Mouse (Mus musculus) myocyte (in vitro differentiated cells): Measurements from ENCODE around the gene Tmem170.

ENCODE experiments used
- E2F4 ChIP-seq: IDR thresholded peaks from one replicate; pipeline ENCODE4 v1.6.1; 2011; ENCODE audit warnings: mild to moderate bottlenecking, control low read depth, moderate library complexity; ENCODE audit not compliant: insufficient read depth
- MAX ChIP-seq: IDR thresholded peaks from one replicate; pipeline ENCODE4 v1.6.1; 2011; ENCODE audit warnings: low read depth, mild to moderate bottlenecking, control low read depth
- MYOD1 ChIP-seq, 3 experiments: IDR thresholded peaks; one replicate each; pipeline ENCODE4 v1.6.1; 2011; ENCODE audit warnings: control low read depth in 2 of 3, low read depth in 2 of 3, mild to moderate bottlenecking in 2 of 3, moderate library complexity in 1 of 3; ENCODE audit not compliant: insufficient read length in 2 of 3, control insufficient read depth in 1 of 3
- MYOG ChIP-seq, 3 experiments: IDR thresholded peaks; one replicate each; pipeline ENCODE4 v1.6.1; 2011; ENCODE audit warnings: control low read depth in 2 of 3, low read depth in 2 of 3, mild to moderate bottlenecking in 2 of 3; ENCODE audit not compliant: insufficient read length in 2 of 3, control insufficient read depth in 1 of 3, insufficient read depth in 1 of 3
- POLR2A ChIP-seq: IDR thresholded peaks from one replicate; pipeline ENCODE4 v1.6.1; 2011; ENCODE audit warnings: low read depth, mild to moderate bottlenecking, control low read depth, moderate library complexity; ENCODE audit not compliant: insufficient read length
- POLR2AphosphoS2 ChIP-seq: IDR thresholded peaks from one replicate; pipeline ENCODE4 v1.6.1; 2011; ENCODE audit warnings: low read depth, control low read depth; ENCODE audit not compliant: insufficient read length
- REST ChIP-seq: IDR thresholded peaks from one replicate; pipeline ENCODE4 v1.6.1; 2011; ENCODE audit warnings: mild to moderate bottlenecking, control low read depth, moderate library complexity; ENCODE audit not compliant: insufficient read depth, insufficient read length
- SRF ChIP-seq: IDR thresholded peaks from one replicate; pipeline ENCODE4 v1.6.1; 2011; ENCODE audit warnings: low read depth; ENCODE audit not compliant: control insufficient read depth, insufficient read length
- TCF12 ChIP-seq: IDR thresholded peaks from one replicate; pipeline ENCODE4 v1.6.1; 2011; ENCODE audit warnings: mild to moderate bottlenecking, control low read depth; ENCODE audit not compliant: poor library complexity, insufficient read depth, severe bottlenecking
- TCF3 ChIP-seq: IDR thresholded peaks from one replicate; pipeline ENCODE4 v1.6.1; 2011; ENCODE audit warnings: low read depth, control low read depth; ENCODE audit not compliant: insufficient read length
- USF1 ChIP-seq: IDR thresholded peaks from one replicate; pipeline ENCODE4 v1.6.1; 2011; ENCODE audit warnings: low read depth, mild to moderate bottlenecking, control low read depth, moderate library complexity

DNA sequence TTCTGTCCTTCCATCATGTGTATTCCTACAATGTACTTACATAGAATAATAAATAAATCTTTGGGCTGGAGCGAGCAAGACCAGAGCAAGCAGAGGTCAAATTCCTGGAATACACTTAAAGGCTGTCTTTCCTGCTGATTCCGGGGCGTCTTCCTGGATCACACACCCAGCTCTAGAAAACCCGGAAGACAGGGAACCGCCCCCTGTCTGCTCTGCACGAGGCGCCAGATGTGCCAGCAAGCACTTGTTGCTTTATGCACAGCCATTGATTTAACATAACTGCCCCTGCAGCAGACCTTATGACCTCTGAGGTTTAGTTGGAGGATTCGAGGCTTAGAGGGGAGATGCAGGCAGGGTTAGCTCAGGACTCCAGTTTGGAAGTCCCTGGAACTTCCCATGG lies 15.4 kb upstream of the Tmem170 start:
- TF ChIP-seq USF1 (no peak), MYOG (IDR thresholded peaks at IDR 0.05; ENCODE audit: control insufficient read depth in 1 of 3, insufficient read depth in 1 of 3, insufficient read length in 2 of 3, low read depth in 2 of 3) (no peak), POLR2A (no peak), MAX (no peak), MYOD1 (IDR thresholded peaks at IDR 0.05; ENCODE audit: control insufficient read depth in 1 of 3, insufficient read length in 2 of 3, low read depth in 2 of 3) (no peak), E2F4 (no peak), SRF (no peak), REST (no peak), POLR2AphosphoS2 (no peak), TCF3 (no peak), TCF12 (no peak)
